Mouse (Mus musculus): Measurements from ENCODE around the gene G530012D18Rik.
"Not testable (repeated sequence)": the region's sequence is repeated elsewhere in the genome, so short reads cannot be mapped to it uniquely, and the experiment has no call there.

Gene G530012D18Rik

DNA sequence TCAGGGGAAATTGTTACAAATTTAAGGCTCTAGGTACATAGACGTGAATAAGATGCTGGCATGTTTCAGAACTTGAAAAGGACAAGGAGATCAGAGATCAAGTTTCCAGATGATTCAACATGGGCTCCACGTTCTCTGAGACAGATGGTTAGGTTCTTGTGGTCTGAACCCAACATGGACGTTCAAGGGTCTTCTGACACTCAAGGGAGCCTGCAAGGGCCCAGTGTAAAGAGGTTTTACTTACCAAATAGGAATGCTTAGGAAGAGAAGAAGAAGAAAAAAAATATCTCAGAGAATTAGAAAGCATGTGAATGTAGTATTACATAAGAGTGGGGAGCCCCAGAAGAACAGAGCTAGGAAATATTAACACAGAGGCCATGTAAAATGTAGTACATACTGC lies 40.3 kb downstream of the G530012D18Rik start:
- not testable (repeated sequence) for DNase-seq (ENCODE audit: low spot score in 2 of 2)

GRCm38 (mm10) chr1:85617161-85617560 lies 41.7 kb downstream of the G530012D18Rik start:
- not testable (repeated sequence) for DNase-seq (ENCODE audit: low spot score in 2 of 2)

DNA sequence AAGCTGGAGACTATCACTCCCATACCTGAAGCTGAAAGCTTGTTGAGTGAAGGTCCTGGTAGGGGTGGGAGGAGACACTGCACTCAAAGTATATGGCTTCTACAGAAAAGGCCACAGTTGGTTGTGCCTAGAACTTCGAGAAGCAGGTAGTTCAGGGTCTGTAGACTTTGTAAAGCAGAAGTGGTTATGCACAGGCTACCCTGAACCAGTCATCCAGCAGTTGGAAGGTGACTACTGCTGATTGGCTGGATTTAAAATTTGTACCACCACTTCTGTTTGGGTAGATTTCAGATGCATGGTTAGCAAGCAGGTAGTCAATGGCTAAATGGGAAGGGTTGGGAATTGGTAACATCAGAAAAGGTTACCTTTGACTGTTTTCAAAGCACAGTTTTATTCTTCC lies 43.2 kb downstream of the G530012D18Rik start:
- not testable (repeated sequence) for DNase-seq (ENCODE audit: low spot score in 2 of 2)

All from urinary bladder, postnatal 36 days (tissue).